Mouse (Mus musculus) intestine, postnatal 0 days (tissue): ENCODE measurements around the gene Cyb561d1. TPM values are rescaled to one million over a fixed set of nuclear protein-coding genes. Genes with fewer than 3 reads are reported as not detected.

Experiments used
- ATAC-seq: fragments of 200-750 bp; cut with Nextera tagmentation; 2 replicates; pipeline ENCODE4 v1.8.0; 2017; ENCODE audit warnings: mild to moderate bottlenecking, moderate TSS enrichment, moderate library complexity
- H3K27ac ChIP-seq: fragments of 300-500 bp; sonication (generic); 2 replicates; pipeline ENCODE4 v1.5.1; 2014; ENCODE audit warnings: mild to moderate bottlenecking, low read depth, low read length, moderate library complexity
- H3K27me3 ChIP-seq: fragments of 300-500 bp; sonication (generic); replicated peaks from 2 replicates; pipeline ENCODE4 v1.6.1; 2014; ENCODE audit warnings: low read length, mixed read lengths; ENCODE audit not compliant: control insufficient read depth, insufficient read depth
- H3K36me3 ChIP-seq: fragments of 300-500 bp; sonication (generic); 2 replicates; pipeline ENCODE4 v1.6.1; 2014; ENCODE audit warnings: mild to moderate bottlenecking, moderate library complexity; ENCODE audit not compliant: control insufficient read depth, insufficient read depth
- H3K4me1 ChIP-seq: fragments of 300-500 bp; sonication (generic); replicated peaks from 2 replicates; pipeline ENCODE4 v1.6.1; 2014; ENCODE audit warnings: antibody characterized with exemption, low read length, mixed read lengths; ENCODE audit not compliant: control insufficient read depth, insufficient read depth
- H3K4me2 ChIP-seq: fragments of 300-500 bp; sonication (generic); replicated peaks from 2 replicates; pipeline ENCODE4 v1.6.1; 2014; ENCODE audit warnings: low read depth, mild to moderate bottlenecking, moderate library complexity
- H3K4me3 ChIP-seq: fragments of 300-500 bp; sonication (generic); 2 replicates; pipeline ENCODE4 v1.5.1; 2014; ENCODE audit warnings: low read depth, low read length
- H3K9ac ChIP-seq: fragments of 300-500 bp; sonication (generic); 2 replicates; pipeline ENCODE4 v1.6.1; 2014; ENCODE audit warnings: mild to moderate bottlenecking, low read depth, low read length
- H3K9me3 ChIP-seq: fragments of 300-500 bp; sonication (generic); 2 replicates; pipeline ENCODE4 v1.6.1; 2016; ENCODE audit warnings: mixed run types; ENCODE audit not compliant: control insufficient read depth
- CTCF ChIP-seq: sonication (generic); IDR thresholded peaks from 2 replicates; pipeline ENCODE4 v1.5.1; 2016; ENCODE audit warnings: low read depth, mild to moderate bottlenecking, control low read depth, antibody characterized with exemption, moderate library complexity
- WGBS: fragments of 180-500 bp; shearing (Covaris S2); extraction: QIAGEN DNeasy Blood & Tissue Kit; methylation state at CpG from one replicate; pipeline ENCODE4 v1.1.7; 2014; 5-methylcytosine and 5-hydroxymethylcytosine counted together
- polyA plus RNA-seq: library from polyadenylated mRNA; unstranded; fragments of >200 nt; fragmentation: Nextera tagmentation; extraction: Ambion mirVana; gene quantifications from 2 replicates; pipeline ENCODE4 v1.2.1, GENCODE M21; 2015

Cyb561d1 gene
- polyA plus RNA-seq, 1 experiment from 2014 or later: 6.3 TPM

GRCm38 (mm10) chr3:108164091-108164490 is 36.9 kb downstream of the Cyb561d1 start:
- Histone ChIP-seq H3K9me3 (no peaks in the 10 kb centered on the region), H3K4me3 (no peak overlapping the region), H3K36me3 (no peaks in the 10 kb centered on the region), H3K4me2 (no peak overlapping the region), H3K27ac (no peak overlapping the region), H3K9ac (no peak overlapping the region), H3K27me3 (no peaks in the 10 kb centered on the region), H3K4me1 (no peaks in the 10 kb centered on the region)
- ATAC-seq: no peak
- TF ChIP-seq CTCF: no peak
- 66% methylated on average over 5 of the region's 5 CpGs for whole genome bisulfite sequencing

GRCm38 (mm10) chr3:108158383-108159037 is 42.5 kb downstream of the Cyb561d1 start:
- Histone ChIP-seq H3K9me3 (no peaks in the 10 kb centered on the region), H3K4me1 (no peaks in the 10 kb centered on the region), H3K27me3 (no peaks in the 10 kb centered on the region), H3K27ac (no peak overlapping the region), H3K36me3 (no peaks in the 10 kb centered on the region), H3K4me2 (no peak overlapping the region), H3K9ac (no peak overlapping the region), H3K4me3 (no peak overlapping the region)
- WGBS: 65% methylated on average over 9 of the region's 9 CpGs
- no peak for ATAC-seq
- no peak for TF ChIP-seq CTCF

- H3K36me3 ChIP-seq: no peaks in the 10 kb centered on the region
- 47% methylated on average over 4 of the region's 4 CpGs for WGBS
- no peak for ATAC-seq
- no peak within 1 kb of the TSS for H3K4me3 ChIP-seq
- no peak within 1 kb of the TSS for H3K4me2 ChIP-seq
- H3K9me3 ChIP-seq: no peaks in the 10 kb centered on the region
- no peak for TF ChIP-seq CTCF
- no peaks in the 10 kb centered on the region for H3K4me1 ChIP-seq
- no peak within 1 kb of the TSS for H3K9ac ChIP-seq
- H3K27ac ChIP-seq: no peak within 1 kb of the TSS
- H3K27me3 ChIP-seq: no peaks in the 10 kb centered on the region
Measured at GRCm38 (mm10) chr3:108154656-108155055, 46.4 kb downstream of the Cyb561d1 start, which contains the start of gene Gpr61. TSS of gene Gpr61 (minus strand) at chr3:108154882.

GRCm38 (mm10) chr3:108152290-108152689 is 48.7 kb downstream of the Cyb561d1 start:
- Histone ChIP-seq H3K9me3 (no peaks in the 10 kb centered on the region), H3K36me3 (no peaks in the 10 kb centered on the region), H3K4me1 (no peaks in the 10 kb centered on the region), H3K9ac (no peak overlapping the region), H3K4me2 (no peak overlapping the region), H3K27ac (no peak overlapping the region), H3K27me3 (no peaks in the 10 kb centered on the region), H3K4me3 (no peak overlapping the region)
- WGBS: 81% methylated on average over 3 of the region's 3 CpGs
- ATAC-seq: no peak
- TF ChIP-seq CTCF: no peak

- H3K4me3 ChIP-seq: no peak overlapping the region
- TF ChIP-seq CTCF: peak; percentile 98
- no peaks in the 10 kb centered on the region for H3K36me3 ChIP-seq
- H3K27ac ChIP-seq: peak overlapping the region; percentile 9; the same call in 1 of the 2 replicates
- no peaks in the 10 kb centered on the region for H3K4me1 ChIP-seq
- ATAC-seq: peak; percentile 68
- WGBS: 60% methylated on average over 11 of the region's 11 CpGs
- H3K9me3 ChIP-seq: no peaks in the 10 kb centered on the region
- no peaks in the 10 kb centered on the region for H3K27me3 ChIP-seq
- H3K4me2 ChIP-seq: 0 out of 2 replicates have a peak overlapping the region, but pooled peaks have one; percentile 7
- H3K9ac ChIP-seq: no peak overlapping the region
Measured at GRCm38 (mm10) chr3:108147386-108148235, 53.4 kb downstream of the Cyb561d1 start.

GRCm38 (mm10) chr3:108146671-108147070 is 54.3 kb downstream of the Cyb561d1 start:
- Histone ChIP-seq H3K4me2 (peak overlapping the region; percentile 69), H3K27ac (no peak overlapping the region), H3K27me3 (no peaks in the 10 kb centered on the region), H3K36me3 (no peaks in the 10 kb centered on the region), H3K9ac (no peak overlapping the region), H3K9me3 (no peaks in the 10 kb centered on the region), H3K4me1 (no peaks in the 10 kb centered on the region), H3K4me3 (peak overlapping the region; percentile 99)
- no peak for ATAC-seq
- WGBS: 44% methylated on average over 5 of the region's 5 CpGs
- no peak for TF ChIP-seq CTCF

Other genes starting within 250 kb of the Cyb561d1 start
- 53.9 and 60.7 TPM in 2 replicates for gene Gstm3, start 231.9 kb downstream of the Cyb561d1 start, polyA plus RNA-seq
- gene Gstm2, start 214.8 kb downstream of the Cyb561d1 start, polyA plus RNA-seq: 94.6 and 108 TPM in 2 replicates
- gene Gstm1, start 183.2 kb downstream of the Cyb561d1 start, polyA plus RNA-seq: 92.7 and 96.3 TPM in 2 replicates
- 28.4 and 30.5 TPM in 2 replicates for gene Gstm4, start 156.3 kb downstream of the Cyb561d1 start, polyA plus RNA-seq
- 17.6 and 18.2 TPM in 2 replicates for gene Ampd2, start 114.6 kb downstream of the Cyb561d1 start, polyA plus RNA-seq
- gene Gnat2, start 108.4 kb downstream of the Cyb561d1 start, polyA plus RNA-seq: 0.43 and 0.80 TPM in 2 replicates
- 99.6 and 101 TPM in 2 replicates for gene Gnai3, start 55.1 kb downstream of the Cyb561d1 start, polyA plus RNA-seq
- 0.05 and 0.13 TPM in 2 replicates for gene Gpr61, start 46.3 kb downstream of the Cyb561d1 start, polyA plus RNA-seq
- gene Amigo1, start 14.9 kb downstream of the Cyb561d1 start, polyA plus RNA-seq: 2.8 and 2.9 TPM in 2 replicates
- 3.4 and 4.0 TPM in 2 replicates for gene Atxn7l2, start 9.7 kb upstream of the Cyb561d1 start, polyA plus RNA-seq
- 0.26 and 0.51 TPM in 2 replicates for gene Sypl2, start 25.4 kb upstream of the Cyb561d1 start, polyA plus RNA-seq
- gene Psma5, start 55.7 kb upstream of the Cyb561d1 start, polyA plus RNA-seq: 166 and 179 TPM in 2 replicates
- 4.6 and 5.2 TPM in 2 replicates for gene Sort1, start 82.9 kb upstream of the Cyb561d1 start, polyA plus RNA-seq
- gene Mybphl, start 163.7 kb upstream of the Cyb561d1 start, polyA plus RNA-seq: not detected in 2 replicates
- gene Psrc1, start 182.6 kb upstream of the Cyb561d1 start, polyA plus RNA-seq: 3.3 and 5.3 TPM in 2 replicates
- gene Celsr2, start 214.3 kb upstream of the Cyb561d1 start, polyA plus RNA-seq: 0.50 and 1.4 TPM in 2 replicates
- 99.5 and 106 TPM in 2 replicates for gene Sars, start 244.0 kb upstream of the Cyb561d1 start, polyA plus RNA-seq